Mouse (Mus musculus) limb, embryonic 14.5 days (tissue): Measurements from ENCODE around the gene Zfp341. TPM values are rescaled to one million over a fixed set of nuclear protein-coding genes. Genes with fewer than 3 reads are reported as not detected.
A peak's percentile ranks its signal among the peaks of the same experiment; 100 is the strongest.

ENCODE experiments used
- ATAC-seq: fragments of 200-750 bp; cut with Nextera tagmentation; 2 replicates; pipeline ENCODE4 v1.8.0; 2017; ENCODE audit warnings: low read depth, moderate number of reproducible peaks, moderate TSS enrichment; ENCODE audit not compliant: low FRiP score
- DNase-seq: peaks from one replicate; pipeline ENCODE4 v3.0.0-alpha.2; 2015; ENCODE audit warnings: low spot score
- H3K27ac ChIP-seq: fragments of 300-500 bp; sonication (generic); replicated peaks from 2 replicates; pipeline ENCODE4 v1.5.1; 2014; ENCODE audit warnings: low read depth, mild to moderate bottlenecking, low read length, moderate library complexity, mixed read lengths
- H3K27me3 ChIP-seq: fragments of 300-500 bp; sonication (generic); 2 replicates; pipeline ENCODE4 v1.6.1; 2014; ENCODE audit warnings: low read length, mixed read lengths; ENCODE audit not compliant: control insufficient read depth, insufficient read depth
- H3K36me3 ChIP-seq: fragments of 300-500 bp; sonication (generic); 2 replicates; pipeline ENCODE4 v1.6.1; 2014; ENCODE audit warnings: mild to moderate bottlenecking, low read length, moderate library complexity, mixed read lengths; ENCODE audit not compliant: control insufficient read depth, insufficient read depth
- H3K4me1 ChIP-seq: fragments of 300-500 bp; sonication (generic); 2 replicates; pipeline ENCODE4 v1.6.1; 2014; ENCODE audit warnings: antibody characterized with exemption, low read length, mixed read lengths; ENCODE audit not compliant: control insufficient read depth, insufficient read depth
- H3K4me2 ChIP-seq: fragments of 300-500 bp; sonication (generic); replicated peaks from 2 replicates; pipeline ENCODE4 v1.6.1; 2014; ENCODE audit warnings: low read depth, mild to moderate bottlenecking, low read length, moderate library complexity; ENCODE audit not compliant: severe bottlenecking
- H3K4me3 ChIP-seq: fragments of 300-500 bp; sonication (generic); replicated peaks from 2 replicates; pipeline ENCODE4 v1.5.1; 2014; ENCODE audit warnings: low read length
- H3K9ac ChIP-seq: fragments of 300-500 bp; sonication (generic); 2 replicates; pipeline ENCODE4 v1.6.1; 2014; ENCODE audit warnings: mild to moderate bottlenecking, low read depth, low read length, moderate library complexity; ENCODE audit not compliant: severe bottlenecking
- H3K9me3 ChIP-seq: fragments of 300-500 bp; sonication (generic); 2 replicates; pipeline ENCODE4 v1.6.1; 2016; ENCODE audit warnings: low read length; ENCODE audit not compliant: control insufficient read depth
- POLR2A ChIP-seq: fragments of 200-500 bp; IDR thresholded peaks from 2 replicates; pipeline ENCODE4 v1.8.0; 2012; ENCODE audit warnings: inconsistent platforms, mild to moderate bottlenecking, moderate library complexity, borderline replicate concordance; ENCODE audit not compliant: insufficient read depth, insufficient read length; ENCODE audit errors: extremely low read depth
- WGBS: fragments of 180-500 bp; shearing (Covaris S2); extraction: QIAGEN DNeasy Blood & Tissue Kit; methylation state at CpG from one replicate; pipeline ENCODE4 v1.1.7; 2014; 5-methylcytosine and 5-hydroxymethylcytosine counted together
- polyA plus RNA-seq, 2 experiments: library from polyadenylated mRNA; depleted of rRNA in 1 of 2; stranded (reverse) in 1 of 2; unstranded in 1 of 2; fragments of >200 nt; fragmentation: Nextera tagmentation in 1 of 2; extraction: Ambion mirVana in 1 of 2; gene quantifications; 2 replicates each; pipeline versions ENCODE4 v1.2.1 to v1.2.3; 2012 to 2014

Gene Zfp341
- polyA plus RNA-seq, 2 experiments: 1.1 to 7.1 TPM

DNA sequence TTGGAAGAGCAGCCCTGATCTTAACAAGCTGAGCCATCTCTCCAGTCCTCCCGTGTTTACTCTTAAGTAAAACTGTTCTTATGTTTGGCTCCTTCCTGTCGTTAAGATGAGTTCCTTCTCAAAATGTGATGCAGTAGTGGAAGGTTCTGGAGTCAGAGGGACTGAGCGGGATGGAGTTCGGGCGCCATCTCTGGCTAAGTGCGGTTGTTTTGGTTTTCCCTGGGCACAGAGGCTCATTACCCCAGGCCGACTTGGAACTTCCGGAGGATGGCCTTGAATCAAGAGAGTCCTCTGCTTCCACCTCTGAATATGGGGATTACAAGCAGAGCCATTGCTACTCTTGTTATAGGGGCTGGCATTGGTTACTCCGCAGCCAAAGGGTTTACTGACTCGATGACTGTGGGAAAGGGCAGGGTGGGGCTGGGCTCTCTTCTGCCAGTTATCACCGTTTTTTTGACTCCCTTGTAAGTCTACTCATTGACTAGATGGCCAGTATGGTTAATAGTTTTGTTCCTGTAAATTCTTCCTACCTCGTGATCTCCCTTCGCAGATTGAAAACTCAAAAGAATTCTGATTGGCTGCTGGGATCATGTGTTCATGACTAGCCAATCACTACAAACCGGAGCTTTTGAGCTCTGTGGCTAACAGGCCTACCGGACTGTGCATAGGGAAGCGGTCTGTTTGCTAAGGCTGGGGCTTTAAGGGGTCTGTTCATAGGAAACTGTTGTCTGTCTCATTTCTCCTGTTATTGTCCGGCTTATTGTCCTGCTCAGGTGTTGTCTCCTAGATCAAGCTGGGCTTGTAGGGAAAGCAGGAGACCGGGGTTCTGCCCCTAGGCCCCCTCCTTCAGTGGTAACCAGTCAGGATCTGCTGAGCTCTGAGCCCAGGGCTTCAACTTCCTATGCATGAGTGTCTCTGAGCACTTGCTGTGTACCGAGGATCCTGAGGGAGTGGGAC, 63.8 kb downstream of the Zfp341 start:
- DNase-seq (peak; percentile 41), ATAC-seq (peak; percentile 48)
- no peak for TF ChIP-seq POLR2A
- Histone ChIP-seq H3K27me3 (no peaks in the 10 kb centered on the region), H3K9me3 (no peaks in the 10 kb centered on the region), H3K27ac (peak overlapping the region; percentile 82), H3K4me1 (peaks cover 23% of the 10 kb centered on the region), H3K9ac (no peak overlapping the region), H3K36me3 (peaks cover 11% of the 10 kb centered on the region; the same call in 1 of the 2 replicates), H3K4me2 (no peak overlapping the region), H3K4me3 (no peak overlapping the region)
- WGBS: 65% methylated on average over 19 of the region's 19 CpGs

DNA sequence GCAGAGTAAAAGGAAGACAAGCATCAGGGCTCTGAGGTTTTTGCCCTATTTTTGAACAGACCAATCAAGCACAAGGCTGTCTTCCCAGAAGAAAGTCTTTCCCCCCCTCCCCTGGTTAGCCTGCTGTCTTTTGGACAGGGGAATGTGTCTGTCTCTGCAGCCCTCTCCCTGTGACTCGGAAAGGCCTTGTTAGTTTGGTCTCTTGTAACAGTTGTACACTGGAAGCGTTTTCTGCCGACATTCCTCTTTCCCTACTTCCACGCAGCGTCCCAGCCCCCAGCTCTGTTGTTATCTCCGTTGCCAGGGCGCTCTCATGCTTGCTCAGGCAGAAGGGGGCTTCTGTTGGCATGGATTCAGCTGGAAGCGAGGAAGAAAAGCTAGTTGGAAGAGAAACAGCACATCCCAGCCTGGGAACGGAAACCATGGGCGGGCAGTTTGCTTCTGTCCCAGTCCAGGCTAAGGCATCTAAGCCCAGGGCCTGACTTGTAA, 64.6 kb downstream of the Zfp341 start:
- peaks cover 8% of the 10 kb centered on the region; the same call in 1 of the 2 replicates for H3K36me3 ChIP-seq
- no peak for TF ChIP-seq POLR2A
- H3K27ac ChIP-seq: peak overlapping the region; percentile 82
- no peaks in the 10 kb centered on the region for H3K9me3 ChIP-seq
- 43% methylated on average over 10 of the region's 10 CpGs for WGBS
- ATAC-seq: peak; percentile 49
- no peak overlapping the region for H3K9ac ChIP-seq
- peaks cover 23% of the 10 kb centered on the region for H3K4me1 ChIP-seq
- no peaks in the 10 kb centered on the region for H3K27me3 ChIP-seq
- no peak overlapping the region; the same call in 1 of the 2 replicates for H3K4me2 ChIP-seq
- no peak overlapping the region for H3K4me3 ChIP-seq
- DNase-seq: peak; percentile 83

DNA sequence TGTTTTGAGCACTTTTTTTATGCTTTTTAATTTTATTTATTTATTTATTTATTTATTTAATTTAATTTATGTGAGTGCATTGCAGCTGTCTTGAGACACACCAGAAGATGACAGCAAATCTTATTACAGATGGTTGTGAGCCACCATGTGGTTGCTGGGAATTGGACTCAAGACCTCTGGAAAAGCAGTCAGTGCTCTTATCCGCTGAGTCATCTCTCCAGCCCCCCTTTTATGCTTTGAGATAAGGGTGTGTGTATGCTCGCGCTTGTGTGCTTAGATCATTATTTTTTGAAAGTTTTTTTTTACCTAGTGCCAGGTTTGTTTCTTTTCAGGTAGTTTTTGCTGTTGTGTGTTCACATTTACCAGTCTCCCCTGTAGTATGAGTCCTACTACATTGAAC, 65.9 kb downstream of the Zfp341 start:
- Histone ChIP-seq H3K9me3 (no peaks in the 10 kb centered on the region), H3K4me2 (no peak overlapping the region), H3K4me1 (peaks cover 20% of the 10 kb centered on the region), H3K27me3 (no peaks in the 10 kb centered on the region), H3K9ac (no peak overlapping the region), H3K27ac (no peak overlapping the region), H3K36me3 (peaks cover 6% of the 10 kb centered on the region; the same call in 1 of the 2 replicates), H3K4me3 (no peak overlapping the region)
- ATAC-seq (no peak), DNase-seq (no peak)
- 90% methylated on average over 3 of the region's 3 CpGs for WGBS
- no peak for TF ChIP-seq POLR2A

DNA sequence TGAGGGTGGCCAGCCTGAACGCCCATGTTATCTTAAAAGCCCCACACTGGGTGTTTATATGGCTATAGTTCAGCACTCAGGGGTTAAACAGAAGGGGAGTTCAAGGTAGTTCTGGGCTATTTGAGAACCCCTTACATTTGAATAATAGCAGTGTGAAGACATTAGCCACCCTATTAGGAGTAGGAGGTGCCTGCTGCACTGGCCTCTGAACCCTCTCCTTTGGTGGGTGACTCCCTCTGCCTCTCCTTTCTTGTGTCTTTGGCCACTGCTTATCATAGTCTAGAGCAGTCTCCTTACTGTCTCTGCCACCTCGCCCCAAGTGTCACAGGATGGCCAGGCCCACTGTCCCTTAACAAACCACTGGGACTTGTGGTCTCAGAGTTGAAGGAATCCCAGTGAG, 67.2 kb downstream of the Zfp341 start:
- no peak overlapping the region for H3K9ac ChIP-seq
- H3K9me3 ChIP-seq: no peaks in the 10 kb centered on the region
- 78% methylated on average over 2 of the region's 2 CpGs for WGBS
- no peak overlapping the region for H3K4me2 ChIP-seq
- ATAC-seq (no peak), DNase-seq (no peak)
- H3K27ac ChIP-seq: no peak overlapping the region
- peaks cover 10% of the 10 kb centered on the region; the same call in 1 of the 2 replicates for H3K36me3 ChIP-seq
- H3K4me3 ChIP-seq: no peak overlapping the region
- no peak for TF ChIP-seq POLR2A
- no peaks in the 10 kb centered on the region for H3K27me3 ChIP-seq
- peaks cover 16% of the 10 kb centered on the region for H3K4me1 ChIP-seq

DNA sequence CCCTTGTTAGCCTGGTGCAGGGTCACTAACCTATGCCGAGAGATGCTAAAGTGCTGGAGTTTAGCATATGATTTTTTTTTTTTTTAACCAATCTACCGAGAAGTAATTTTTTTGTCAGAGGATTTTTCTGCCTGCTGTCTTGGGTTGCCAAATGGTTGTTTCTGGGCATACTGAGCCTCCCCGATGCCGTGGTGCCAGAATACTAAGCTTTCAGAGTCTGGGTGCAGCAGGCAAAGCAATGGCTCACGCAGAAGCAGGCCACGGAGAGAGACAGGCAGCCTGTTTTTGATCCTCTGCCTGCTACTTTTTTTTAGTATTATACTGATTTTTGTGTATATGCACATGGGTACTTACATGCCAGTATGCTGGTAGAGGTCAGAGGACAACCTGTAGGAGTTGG, 67.8 kb downstream of the Zfp341 start:
- DNase-seq (no peak), ATAC-seq (no peak)
- Histone ChIP-seq H3K4me2 (no peak overlapping the region), H3K4me3 (no peak overlapping the region), H3K36me3 (peaks cover 7% of the 10 kb centered on the region; the same call in 1 of the 2 replicates), H3K9ac (no peak overlapping the region), H3K27me3 (no peaks in the 10 kb centered on the region), H3K27ac (no peak overlapping the region), H3K4me1 (peaks cover 16% of the 10 kb centered on the region), H3K9me3 (no peaks in the 10 kb centered on the region)
- 90% methylated on average over 6 of the region's 6 CpGs for WGBS
- no peak for TF ChIP-seq POLR2A
